12 mouse cellular contexts compared by ENCODE assay signal in genomic region chr3:28388540-28388939, GRCm38 (mm10).
"Had no signal": no experiment of that assay in that cellular context is flagged by ENCODE, and none has a peak within 500 bp of the region (broad histone marks: within the 10 kb centered on the region; RNA-seq: fewer than 3 reads in every experiment).

No protein-coding gene starts in this region.

- H3K27ac ChIP-seq: limb, embryonic 10.5 days; liver, embryonic 12.5 days; midbrain, embryonic 12.5 days; stomach, embryonic 15.5 days had no signal

- H3K4me3 ChIP-seq: limb, embryonic 10.5 days; liver, embryonic 12.5 days; midbrain, embryonic 12.5 days; stomach, embryonic 15.5 days had no signal

- H3K27me3 ChIP-seq: liver, embryonic 12.5 days; midbrain, embryonic 12.5 days; stomach, embryonic 15.5 days had no signal

- ATAC-seq: liver, embryonic 12.5 days had no signal

- DNase-seq: kidney, adult 8-10 months; kidney, postnatal 25 days; layer of hippocampus, adult 9-11 months; lung, embryonic 14.5 days; lung, postnatal 14 days; right cerebral cortex, postnatal 14 days; thymus, adult 2 months; thymus, postnatal 25 days had no signal
